In genomic region chr15:50997209-50997763, GRCm38 (mm10) we compare ENCODE assay signal across 9 mouse cellular contexts.
DNase-seq lines count a peak whose midpoint lies in the region; ATAC-seq lines count a peak whose summit lies in the region.
"Had no signal": no experiment of that assay in that cellular context is flagged by ENCODE, and none has a peak within 500 bp of the region (broad histone marks: within the 10 kb centered on the region; RNA-seq: fewer than 3 reads in every experiment).

No protein-coding gene starts in this region.

- no peak overlapping the region for H3K9ac ChIP-seq in heart, embryonic 11.5 days (ENCODE audit: low read depth, low read length)
- H3K9ac ChIP-seq in neural tube, embryonic 13.5 days: no peak overlapping the region
- H3K9ac ChIP-seq: lung, embryonic 15.5 days had no signal

- H3K4me1 ChIP-seq in heart, embryonic 11.5 days (ENCODE audit: control insufficient read depth, insufficient read depth, low read length): no peaks in the 10 kb centered on the region
- H3K4me1 ChIP-seq in brown adipose tissue, adult 24 weeks (ENCODE audit: control insufficient read depth, insufficient read depth, insufficient read length, low read length): no peaks in the 10 kb centered on the region
- H3K4me1 ChIP-seq in neural tube, embryonic 13.5 days (replicated peaks): no peaks in the 10 kb centered on the region; the same call in 1 of the 2 replicates

- WGBS in heart, embryonic 11.5 days (ENCODE audit: insufficient replicate concordance): 69% methylated on average over 11 of the region's 11 CpGs
- WGBS in neural tube, embryonic 13.5 days: 50% methylated on average over 11 of the region's 11 CpGs

- no peak overlapping the region for H3K4me3 ChIP-seq in heart, embryonic 11.5 days (ENCODE audit: low read depth, low read length)
- H3K4me3 ChIP-seq in brown adipose tissue, adult 24 weeks (ENCODE audit: insufficient read depth, low read depth, low read length): no peak overlapping the region
- peak overlapping the region; percentile 12; the same call in 1 of the 2 replicates for H3K4me3 ChIP-seq in neural tube, embryonic 13.5 days
- H3K4me3 ChIP-seq: lung, embryonic 15.5 days had no signal

- peak; percentile 95 for DNase-seq in heart, adult 11 months
- peak; percentile 56 to 59 for DNase-seq in left cerebral cortex, adult 9 months (ENCODE audit: low spot score in 2 of 2)
- peak; percentile 33 for DNase-seq in thymus, postnatal 4 days

- no peaks in the 10 kb centered on the region for H3K27me3 ChIP-seq in heart, embryonic 11.5 days (ENCODE audit: control insufficient read depth, insufficient read depth, low read length)
- no peaks in the 10 kb centered on the region for H3K27me3 ChIP-seq in neural tube, embryonic 13.5 days
- H3K27me3 ChIP-seq: lung, embryonic 15.5 days had no signal

- no peak overlapping the region for H3K27ac ChIP-seq in heart, embryonic 11.5 days (ENCODE audit: low read depth, low read length)
- H3K27ac ChIP-seq in brown adipose tissue, adult 24 weeks (replicated peaks; ENCODE audit: low read depth, low read length): peak overlapping the region; percentile 81
- H3K27ac ChIP-seq in neural tube, embryonic 13.5 days (replicated peaks): peak overlapping the region; percentile 73
- H3K27ac ChIP-seq: lung, embryonic 15.5 days had no signal

- no peaks in the 10 kb centered on the region for H3K9me3 ChIP-seq in heart, embryonic 11.5 days (replicated peaks; ENCODE audit: control insufficient read depth, low read length)
- H3K9me3 ChIP-seq in neural tube, embryonic 13.5 days: no peaks in the 10 kb centered on the region
- H3K9me3 ChIP-seq: lung, embryonic 15.5 days had no signal

- H3K36me3 ChIP-seq in heart, embryonic 11.5 days (ENCODE audit: control insufficient read depth, insufficient read depth, low read length): no peaks in the 10 kb centered on the region
- no peaks in the 10 kb centered on the region for H3K36me3 ChIP-seq in neural tube, embryonic 13.5 days
- H3K36me3 ChIP-seq: lung, embryonic 15.5 days had no signal

- no peak overlapping the region for H3K4me2 ChIP-seq in heart, embryonic 11.5 days
- peak overlapping the region; percentile 42 for H3K4me2 ChIP-seq in neural tube, embryonic 13.5 days
- H3K4me2 ChIP-seq: lung, embryonic 15.5 days had no signal

- ATAC-seq in heart, embryonic 11.5 days (replicated peaks; ENCODE audit: insufficient number of reproducible peaks, low FRiP score, low TSS enrichment): no peak
- peak; percentile 65 for ATAC-seq in frontal cortex, adult (ENCODE audit: low TSS enrichment)
- peak; percentile 97 to 99 for ATAC-seq in hematopoietic stem cell, adult 5-6 weeks (replicated peaks in 1 of 2; ENCODE audit: insufficient read depth in 1 of 2, low FRiP score in 2 of 2, low TSS enrichment in 1 of 2, low read depth in 1 of 2, poor library complexity in 2 of 2, severe bottlenecking in 2 of 2)
- peak; percentile 95 for ATAC-seq in neural tube, embryonic 13.5 days (ENCODE audit: low read depth)

Comparison
In these comparisons a context has a peak if more than half of its experiments do, and no peak if none do; other contexts are left out.
1. DNase-seq: peak in every context shown above with its lines; median percentile 95 in heart, adult 11 months; 58 in left cerebral cortex, adult 9 months; 33 in thymus, postnatal 4 days.